Mouse (Mus musculus): ENCODE measurements around the gene Bace1.
"Not testable (repeated sequence)": the region's sequence is repeated elsewhere in the genome, so short reads cannot be mapped to it uniquely, and the experiment has no call there.

The Bace1 gene

GRCm38 (mm10) chr9:45845541-45845940 is 7.2 kb downstream of the Bace1 start:
- H3K36me3 ChIP-seq (ENCODE audit: control insufficient read depth, insufficient read depth, low read length, poor library complexity, severe bottlenecking): no peaks in the 10 kb centered on the region
- no peaks in the 10 kb centered on the region for H3K27me3 ChIP-seq (ENCODE audit: control insufficient read depth, insufficient read depth, low read length, poor library complexity, severe bottlenecking)
- DNase-seq (ENCODE audit: low read depth, low spot score): no peak

GRCm38 (mm10) chr9:45846176-45846575 is 7.8 kb downstream of the Bace1 start:
- not testable (repeated sequence) for DNase-seq (ENCODE audit: low read depth, low spot score); H3K27me3 ChIP-seq (ENCODE audit: control insufficient read depth, insufficient read depth, low read length, poor library complexity, severe bottlenecking)

GRCm38 (mm10) chr9:45846891-45847460 is 8.6 kb downstream of the Bace1 start:
- no peaks in the 10 kb centered on the region for H3K27me3 ChIP-seq (ENCODE audit: control insufficient read depth, insufficient read depth, low read length, poor library complexity, severe bottlenecking)
- no peak for DNase-seq (ENCODE audit: low read depth, low spot score)

More at GRCm38 (mm10) chr9:45846176-45846575, 7.8 kb downstream of the Bace1 start:
- H3K36me3 ChIP-seq (ENCODE audit: control insufficient read depth, insufficient read depth, low read length, poor library complexity, severe bottlenecking): not testable (repeated sequence)

GRCm38 (mm10) chr9:45849528-45850408 is 11.4 kb downstream of the Bace1 start:
- DNase-seq (ENCODE audit: low read depth, low spot score): no peak
- no peaks in the 10 kb centered on the region for H3K27me3 ChIP-seq (ENCODE audit: control insufficient read depth, insufficient read depth, low read length, poor library complexity, severe bottlenecking)
- no peaks in the 10 kb centered on the region for H3K36me3 ChIP-seq (ENCODE audit: control insufficient read depth, insufficient read depth, low read length, poor library complexity, severe bottlenecking)

More at GRCm38 (mm10) chr9:45846891-45847460, 8.6 kb downstream of the Bace1 start:
- no peaks in the 10 kb centered on the region for H3K36me3 ChIP-seq (ENCODE audit: control insufficient read depth, insufficient read depth, low read length, poor library complexity, severe bottlenecking)

- DNase-seq (ENCODE audit: low read depth, low spot score): no peak
- no peaks in the 10 kb centered on the region for H3K36me3 ChIP-seq (ENCODE audit: control insufficient read depth, insufficient read depth, low read length, poor library complexity, severe bottlenecking)
- H3K27me3 ChIP-seq (ENCODE audit: control insufficient read depth, insufficient read depth, low read length, poor library complexity, severe bottlenecking): no peaks in the 10 kb centered on the region
Measured at GRCm38 (mm10) chr9:45850528-45851155, 12.3 kb downstream of the Bace1 start.

- DNase-seq (ENCODE audit: low read depth, low spot score): no peak
- Histone ChIP-seq H3K27me3 (ENCODE audit: control insufficient read depth, insufficient read depth, low read length, poor library complexity, severe bottlenecking) (no peaks in the 10 kb centered on the region), H3K36me3 (ENCODE audit: control insufficient read depth, insufficient read depth, low read length, poor library complexity, severe bottlenecking) (no peaks in the 10 kb centered on the region)
Measured at GRCm38 (mm10) chr9:45851330-45851729, 12.9 kb downstream of the Bace1 start.

GRCm38 (mm10) chr9:45851776-45852175 is 13.4 kb downstream of the Bace1 start:
- Histone ChIP-seq H3K27me3 (ENCODE audit: control insufficient read depth, insufficient read depth, low read length, poor library complexity, severe bottlenecking) (no peaks in the 10 kb centered on the region), H3K36me3 (ENCODE audit: control insufficient read depth, insufficient read depth, low read length, poor library complexity, severe bottlenecking) (no peaks in the 10 kb centered on the region)
- DNase-seq (ENCODE audit: low read depth, low spot score): no peak

GRCm38 (mm10) chr9:45853695-45854094 is 15.3 kb downstream of the Bace1 start:
- no peak for DNase-seq (ENCODE audit: low read depth, low spot score)
- Histone ChIP-seq H3K36me3 (ENCODE audit: control insufficient read depth, insufficient read depth, low read length, poor library complexity, severe bottlenecking) (no peaks in the 10 kb centered on the region), H3K27me3 (ENCODE audit: control insufficient read depth, insufficient read depth, low read length, poor library complexity, severe bottlenecking) (no peaks in the 10 kb centered on the region)

- H3K36me3 ChIP-seq (ENCODE audit: control insufficient read depth, insufficient read depth, low read length, poor library complexity, severe bottlenecking): no peaks in the 10 kb centered on the region
Measured at GRCm38 (mm10) chr9:45854136-45854535, 15.8 kb downstream of the Bace1 start.

GRCm38 (mm10) chr9:45859364-45859763 is 21.0 kb downstream of the Bace1 start:
- H3K36me3 ChIP-seq (ENCODE audit: control insufficient read depth, insufficient read depth, low read length, poor library complexity, severe bottlenecking): peaks cover 1% of the 10 kb centered on the region; the same call in 1 of the 2 replicates
- no peak for DNase-seq (ENCODE audit: low read depth, low spot score)
- H3K27me3 ChIP-seq (ENCODE audit: control insufficient read depth, insufficient read depth, low read length, poor library complexity, severe bottlenecking): no peaks in the 10 kb centered on the region

More at GRCm38 (mm10) chr9:45854136-45854535, 15.8 kb downstream of the Bace1 start:
- DNase-seq (ENCODE audit: low read depth, low spot score): no peak
- no peaks in the 10 kb centered on the region for H3K27me3 ChIP-seq (ENCODE audit: control insufficient read depth, insufficient read depth, low read length, poor library complexity, severe bottlenecking)

- H3K36me3 ChIP-seq (ENCODE audit: control insufficient read depth, insufficient read depth, low read length, poor library complexity, severe bottlenecking): peaks cover 1% of the 10 kb centered on the region; the same call in 1 of the 2 replicates
- H3K27me3 ChIP-seq (ENCODE audit: control insufficient read depth, insufficient read depth, low read length, poor library complexity, severe bottlenecking): no peaks in the 10 kb centered on the region
- no peak for DNase-seq (ENCODE audit: low read depth, low spot score)
Measured at GRCm38 (mm10) chr9:45861813-45862212, 23.4 kb downstream of the Bace1 start.

- Histone ChIP-seq H3K36me3 (ENCODE audit: control insufficient read depth, insufficient read depth, low read length, poor library complexity, severe bottlenecking) (peaks cover 11% of the 10 kb centered on the region), H3K27me3 (ENCODE audit: control insufficient read depth, insufficient read depth, low read length, poor library complexity, severe bottlenecking) (no peaks in the 10 kb centered on the region)
- no peak for DNase-seq (ENCODE audit: low read depth, low spot score)
Measured at GRCm38 (mm10) chr9:45869181-45869580, 30.8 kb downstream of the Bace1 start.

GRCm38 (mm10) chr9:45870265-45870664 is 31.9 kb downstream of the Bace1 start:
- no peaks in the 10 kb centered on the region for H3K27me3 ChIP-seq (ENCODE audit: control insufficient read depth, insufficient read depth, low read length, poor library complexity, severe bottlenecking)
- peaks cover 11% of the 10 kb centered on the region for H3K36me3 ChIP-seq (ENCODE audit: control insufficient read depth, insufficient read depth, low read length, poor library complexity, severe bottlenecking)
- DNase-seq (ENCODE audit: low read depth, low spot score): no peak

GRCm38 (mm10) chr9:45877928-45878327 is 39.5 kb downstream of the Bace1 start:
- Histone ChIP-seq H3K36me3 (ENCODE audit: control insufficient read depth, insufficient read depth, low read length, poor library complexity, severe bottlenecking) (peaks cover 4% of the 10 kb centered on the region; the same call in 1 of the 2 replicates), H3K27me3 (ENCODE audit: control insufficient read depth, insufficient read depth, low read length, poor library complexity, severe bottlenecking) (no peaks in the 10 kb centered on the region)
- no peak for DNase-seq (ENCODE audit: low read depth, low spot score)

- no peak for DNase-seq (ENCODE audit: low read depth, low spot score)
- no peaks in the 10 kb centered on the region for H3K27me3 ChIP-seq (ENCODE audit: control insufficient read depth, insufficient read depth, low read length, poor library complexity, severe bottlenecking)
- peaks cover 11% of the 10 kb centered on the region for H3K36me3 ChIP-seq (ENCODE audit: control insufficient read depth, insufficient read depth, low read length, poor library complexity, severe bottlenecking)
Measured at GRCm38 (mm10) chr9:45893681-45894080, 55.3 kb downstream of the Bace1 start.

Measured in splenic B cell, adult 2 months (primary cell).